Mouse (Mus musculus): Measurements from ENCODE around the gene Fgfr2.

Fgfr2 gene

GRCm38 (mm10) chr7:133123244-133123998 is at the start of gene Fgfr2:
Fgfr2 (minus strand) TSS chr7:133123350.
- in situ Hi-C loops (cut with MseI, MboI), result loop anchor here in 1 of 2 experiments (10.0 kb wide), 1 partner anchor 89 kb away; no protein-coding TSS in a partner anchor

- in situ Hi-C loops (cut with MseI, MboI), result no loop called here
These were observed 48.4 kb upstream of the Fgfr2 start for GRCm38 (mm10) chr7:133171403-133172032.

GRCm38 (mm10) chr7:133168928-133169327 is 45.8 kb upstream of the Fgfr2 start:
- in situ Hi-C loops (cut with MseI, MboI), result no loop called here

GRCm38 (mm10) chr7:133167903-133168302 is 44.8 kb upstream of the Fgfr2 start:
- in situ Hi-C loops (cut with MseI, MboI), result no loop called here

- in situ Hi-C loops (cut with MseI, MboI), result no loop called here
These were observed 41.6 kb upstream of the Fgfr2 start for GRCm38 (mm10) chr7:133164770-133165169.

- in situ Hi-C loops (cut with MseI, MboI), result no loop called here
These were observed 39.9 kb upstream of the Fgfr2 start for GRCm38 (mm10) chr7:133163011-133163410.

GRCm38 (mm10) chr7:133162131-133162530 is 39.0 kb upstream of the Fgfr2 start:
- in situ Hi-C loops (cut with MseI, MboI), result no loop called here

GRCm38 (mm10) chr7:133161362-133162080 is 38.4 kb upstream of the Fgfr2 start:
- in situ Hi-C loops (cut with MseI, MboI), result no loop called here

- in situ Hi-C loops (cut with MseI, MboI), result no loop called here
These were observed 36.4 kb upstream of the Fgfr2 start for GRCm38 (mm10) chr7:133159519-133159918.

GRCm38 (mm10) chr7:133155621-133156020 is 32.5 kb upstream of the Fgfr2 start:
- in situ Hi-C loops (cut with MseI, MboI), result no loop called here

GRCm38 (mm10) chr7:133154846-133155245 is 31.7 kb upstream of the Fgfr2 start:
- in situ Hi-C loops (cut with MseI, MboI), result no loop called here

- in situ Hi-C loops (cut with MseI, MboI), result no loop called here
These were observed 16.7 kb upstream of the Fgfr2 start for GRCm38 (mm10) chr7:133139689-133140336.

- in situ Hi-C loops (cut with MseI, MboI), result no loop called here
These were observed 10.4 kb upstream of the Fgfr2 start for GRCm38 (mm10) chr7:133133552-133133951.

- in situ Hi-C loops (cut with MseI, MboI), result no loop called here
These were observed 9.6 kb upstream of the Fgfr2 start for GRCm38 (mm10) chr7:133132702-133133101.

- in situ Hi-C loops (cut with MseI, MboI), result loop anchor here in 1 of 2 experiments (10.0 kb wide), 1 partner anchor 90 kb away; no protein-coding TSS in a partner anchor
These were observed 1.7 kb upstream of the Fgfr2 start for GRCm38 (mm10) chr7:133124701-133125485.

GRCm38 (mm10) chr7:133123999-133124700 is 1.0 kb upstream of the Fgfr2 start, which contains the start of gene Ctbp2:
Ctbp2 (minus strand) TSS chr7:133124354.
- in situ Hi-C loops (cut with MseI, MboI), result loop anchor here in 1 of 2 experiments (10.0 kb wide), 1 partner anchor 89 kb away; no protein-coding TSS in a partner anchor

- in situ Hi-C loops (cut with MseI, MboI), result loop anchor here in 1 of 2 experiments (10.0 kb wide), 1 partner anchor 88 kb away; no protein-coding TSS in a partner anchor
These were observed 539 bp downstream of the Fgfr2 start for GRCm38 (mm10) chr7:133122379-133123243.

- in situ Hi-C loops (cut with MseI, MboI), result loop anchor here in 1 of 2 experiments (10.0 kb wide), 1 partner anchor 87 kb away; no protein-coding TSS in a partner anchor
These were observed 1.3 kb downstream of the Fgfr2 start for GRCm38 (mm10) chr7:133121661-133122378.

Measured in mouse trophoblast stem cell (cell line).